Mouse (Mus musculus) lung, postnatal 36 days (tissue): Measurements from ENCODE around the gene Kif2a.

Experiments
- DNase-seq: peaks from one replicate; pipeline ENCODE4 v3.0.0; 2022; ENCODE audit warnings: mixed read lengths

Gene Kif2a

GRCm38 (mm10) chr13:107021461-107022265 lies at the start of gene Kif2a:
Kif2a (minus strand) TSS chr13:107022126.
- peak; percentile 47 for DNase-seq

DNA sequence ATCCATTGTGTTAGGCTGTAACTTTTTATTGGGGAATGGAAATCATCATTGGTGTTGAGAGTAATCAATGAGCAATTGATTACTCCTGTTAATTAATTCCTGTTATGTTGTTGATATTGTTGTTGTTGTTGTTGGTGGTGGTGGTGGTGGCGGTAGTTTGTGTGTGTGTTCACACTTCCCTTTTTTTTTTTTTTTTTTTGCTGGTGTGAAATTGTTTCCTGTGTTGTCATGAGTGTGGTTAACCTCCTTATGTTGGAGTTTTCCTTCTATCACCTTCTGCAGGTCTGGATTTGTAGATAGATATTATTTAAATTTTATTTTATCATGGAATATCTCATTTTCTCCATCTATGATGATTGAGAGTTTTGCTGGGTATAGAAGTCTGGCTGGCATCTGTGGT lies 47.1 kb upstream of the Kif2a start:
- no peak for DNase-seq

DNA sequence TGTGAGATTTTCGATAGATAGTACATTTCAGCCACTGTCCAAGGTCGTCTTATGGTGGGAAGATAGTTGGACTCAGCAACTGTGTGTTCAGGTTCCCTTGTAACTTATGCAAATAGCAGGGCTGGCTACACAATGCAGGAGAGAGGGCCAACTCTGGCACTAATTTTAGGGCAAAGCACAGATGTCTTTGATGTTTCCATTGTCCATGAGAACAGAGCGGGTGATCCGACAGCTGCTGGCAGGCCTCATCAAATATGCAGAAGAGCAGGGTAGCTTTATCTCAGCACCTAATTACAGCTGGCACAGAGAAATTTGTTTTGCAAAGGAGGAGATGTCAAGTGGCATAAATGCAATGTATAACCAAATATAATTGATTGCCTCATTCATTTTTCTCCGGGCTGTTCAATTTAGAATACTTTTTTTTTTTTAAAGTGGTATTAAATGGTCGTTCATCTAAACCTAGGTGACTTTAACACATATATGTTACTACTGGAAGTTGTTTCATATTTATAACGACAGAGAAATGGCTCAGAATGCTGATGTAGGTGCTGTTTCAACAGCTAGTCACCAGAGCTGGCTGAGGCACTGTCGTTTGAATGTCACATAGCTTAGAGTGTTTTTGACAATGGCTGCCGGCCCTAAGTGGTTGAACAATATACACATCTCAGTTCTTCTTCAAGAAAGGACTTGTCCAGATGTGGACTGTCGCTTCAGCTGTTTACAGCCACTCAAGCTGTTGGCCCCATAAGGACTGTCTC lies 43.4 kb upstream of the Kif2a start:
- no peak for DNase-seq

GRCm38 (mm10) chr13:107064263-107064662 lies 42.3 kb upstream of the Kif2a start:
- DNase-seq: no peak

- no peak for DNase-seq
Measured at GRCm38 (mm10) chr13:107063115-107063807, 41.3 kb upstream of the Kif2a start.

- DNase-seq: no peak
Measured at GRCm38 (mm10) chr13:107060098-107060497, 38.2 kb upstream of the Kif2a start.

DNA sequence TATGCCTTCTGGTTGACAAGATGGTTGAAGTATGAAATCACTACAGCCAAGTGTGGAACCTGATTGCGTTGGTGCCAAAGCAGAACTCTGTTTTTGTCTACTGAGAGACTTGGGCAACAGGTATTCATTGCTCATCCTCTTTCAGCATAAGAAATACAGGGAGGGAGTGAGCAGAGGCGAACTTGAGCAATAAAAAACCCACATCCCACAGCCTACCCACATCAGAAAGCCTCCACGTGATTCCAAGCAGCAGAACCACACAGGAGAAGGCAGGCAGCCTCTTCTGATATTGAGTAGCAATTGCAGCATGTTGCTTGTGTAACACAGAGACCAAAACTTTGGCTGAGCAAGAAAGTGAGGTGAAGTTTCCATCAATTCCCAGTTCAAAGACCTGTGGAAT lies 37.5 kb upstream of the Kif2a start:
- peak; percentile 24 for DNase-seq

GRCm38 (mm10) chr13:107056318-107056717 lies 34.4 kb upstream of the Kif2a start:
- DNase-seq: peak; percentile 75

- no peak for DNase-seq
Measured at GRCm38 (mm10) chr13:107054496-107054895, 32.6 kb upstream of the Kif2a start.

DNA sequence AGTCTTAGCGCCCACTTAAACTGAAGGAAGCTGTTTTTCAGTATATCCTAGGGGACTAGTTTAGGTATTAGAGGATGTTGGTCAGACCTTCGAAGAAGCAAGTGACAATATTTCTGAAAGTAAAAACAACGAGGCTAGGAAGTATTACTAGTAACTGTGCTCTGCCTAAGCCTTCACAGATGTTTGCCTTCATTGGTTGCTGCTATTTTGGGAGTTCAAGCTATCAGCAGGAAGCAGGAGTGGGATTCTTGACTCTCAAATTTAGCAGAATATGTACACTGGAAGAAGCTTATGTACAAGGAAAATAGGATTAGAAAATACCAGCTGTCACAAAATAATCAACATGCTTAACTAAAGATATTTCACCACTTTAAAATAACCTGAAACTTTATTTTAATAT lies 29.4 kb upstream of the Kif2a start:
- no peak for DNase-seq

- peak; percentile 15 for DNase-seq
Measured at GRCm38 (mm10) chr13:107044229-107044628, 22.3 kb upstream of the Kif2a start.

- no peak for DNase-seq
Measured at GRCm38 (mm10) chr13:107042551-107042950, 20.6 kb upstream of the Kif2a start.

- no peak for DNase-seq
Measured at GRCm38 (mm10) chr13:107039493-107039892, 17.6 kb upstream of the Kif2a start.

GRCm38 (mm10) chr13:107038346-107038745 lies 16.4 kb upstream of the Kif2a start:
- no peak for DNase-seq

DNA sequence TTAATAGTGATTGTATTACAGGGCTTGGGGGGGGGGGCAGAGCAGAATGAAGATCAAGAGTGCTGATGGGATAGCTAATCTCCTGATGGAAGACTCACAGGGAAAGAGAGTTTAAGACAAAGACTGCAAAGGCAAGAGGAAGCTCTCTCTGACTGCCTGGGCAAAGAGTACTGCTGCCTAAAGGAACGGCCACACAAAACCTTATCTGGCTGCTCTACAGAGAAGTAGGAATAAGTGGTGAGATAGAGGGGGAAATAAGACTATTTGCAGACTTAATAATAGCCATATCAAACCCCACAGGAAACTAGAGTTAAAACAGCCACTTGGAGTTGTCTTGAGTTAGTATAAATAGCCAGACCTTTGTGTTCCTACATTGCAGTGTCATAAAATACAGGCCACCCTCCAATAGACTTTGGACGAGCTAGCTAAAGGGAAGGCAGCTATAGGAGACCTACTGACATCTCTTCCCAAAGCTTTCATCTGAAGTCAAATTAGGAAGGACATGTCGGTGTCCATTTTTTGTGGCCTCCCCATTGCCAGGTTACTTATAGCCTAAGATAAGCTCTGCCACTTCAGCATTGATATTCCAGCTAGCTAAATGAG lies 13.7 kb upstream of the Kif2a start:
- no peak for DNase-seq

DNA sequence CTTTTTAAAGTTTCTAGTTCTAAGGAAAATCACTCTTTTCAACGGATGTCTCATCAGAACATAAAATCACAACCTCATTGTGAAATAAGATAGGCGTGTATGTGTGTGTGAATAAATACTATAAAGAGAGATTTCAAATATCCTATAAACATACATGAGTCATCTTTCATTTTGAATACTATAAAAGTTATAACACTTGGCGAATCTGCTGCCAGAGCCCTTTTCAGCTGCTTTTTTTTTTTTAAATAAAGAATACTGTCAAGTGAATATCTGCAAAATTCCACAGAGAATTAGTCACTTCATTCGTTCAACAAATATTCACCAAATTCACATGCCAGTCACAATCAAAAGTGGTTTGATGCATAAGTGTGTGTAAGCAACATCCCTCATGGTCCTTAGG lies 13.2 kb upstream of the Kif2a start:
- DNase-seq: no peak

DNA sequence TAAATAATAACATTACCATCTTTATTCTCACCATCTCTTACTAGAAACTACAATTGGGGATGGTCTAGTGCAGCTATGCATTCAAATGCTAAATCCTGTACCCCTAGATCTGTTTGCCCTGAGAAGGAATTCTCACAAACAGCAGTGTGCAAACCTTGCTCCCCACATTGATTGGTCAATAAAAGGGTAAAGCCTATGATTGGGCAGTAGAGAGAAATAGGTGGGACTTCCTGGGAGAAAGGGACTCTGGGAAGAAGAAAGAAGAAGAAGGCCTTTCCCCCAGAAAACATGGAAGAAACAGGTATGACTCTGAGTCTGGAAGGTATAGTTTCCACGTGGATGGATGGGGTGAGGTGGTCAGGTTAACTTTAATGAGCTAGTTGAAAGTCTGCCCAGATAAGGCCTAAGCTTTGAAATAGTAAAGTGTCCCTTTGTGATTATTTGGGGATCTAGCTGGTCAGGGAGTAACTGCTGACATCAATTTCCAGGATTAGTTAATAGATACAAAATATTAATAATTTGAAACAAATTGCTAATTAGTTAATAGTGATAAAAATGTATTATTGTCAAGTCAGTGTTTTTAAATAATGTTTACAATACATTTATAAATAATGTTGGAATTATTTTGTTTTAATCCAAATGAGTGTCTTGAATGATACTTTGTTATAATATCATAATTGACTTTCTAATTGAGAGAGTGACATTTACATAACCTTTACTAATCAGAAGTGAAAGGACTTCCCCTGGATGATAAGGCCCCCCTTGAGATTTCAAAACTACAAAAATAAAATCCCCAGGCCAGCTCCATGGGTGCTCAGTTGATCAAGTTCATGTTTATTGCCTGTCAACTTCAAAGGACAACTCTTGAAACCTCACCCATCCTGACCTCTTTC lies 12.3 kb upstream of the Kif2a start:
- DNase-seq: no peak

- DNase-seq: no peak
Measured at GRCm38 (mm10) chr13:107031228-107031627, 9.3 kb upstream of the Kif2a start.

GRCm38 (mm10) chr13:107027218-107027617 lies 5.3 kb upstream of the Kif2a start:
- no peak for DNase-seq

- no peak for DNase-seq
Measured at GRCm38 (mm10) chr13:107025663-107026062, 3.7 kb upstream of the Kif2a start.

DNA sequence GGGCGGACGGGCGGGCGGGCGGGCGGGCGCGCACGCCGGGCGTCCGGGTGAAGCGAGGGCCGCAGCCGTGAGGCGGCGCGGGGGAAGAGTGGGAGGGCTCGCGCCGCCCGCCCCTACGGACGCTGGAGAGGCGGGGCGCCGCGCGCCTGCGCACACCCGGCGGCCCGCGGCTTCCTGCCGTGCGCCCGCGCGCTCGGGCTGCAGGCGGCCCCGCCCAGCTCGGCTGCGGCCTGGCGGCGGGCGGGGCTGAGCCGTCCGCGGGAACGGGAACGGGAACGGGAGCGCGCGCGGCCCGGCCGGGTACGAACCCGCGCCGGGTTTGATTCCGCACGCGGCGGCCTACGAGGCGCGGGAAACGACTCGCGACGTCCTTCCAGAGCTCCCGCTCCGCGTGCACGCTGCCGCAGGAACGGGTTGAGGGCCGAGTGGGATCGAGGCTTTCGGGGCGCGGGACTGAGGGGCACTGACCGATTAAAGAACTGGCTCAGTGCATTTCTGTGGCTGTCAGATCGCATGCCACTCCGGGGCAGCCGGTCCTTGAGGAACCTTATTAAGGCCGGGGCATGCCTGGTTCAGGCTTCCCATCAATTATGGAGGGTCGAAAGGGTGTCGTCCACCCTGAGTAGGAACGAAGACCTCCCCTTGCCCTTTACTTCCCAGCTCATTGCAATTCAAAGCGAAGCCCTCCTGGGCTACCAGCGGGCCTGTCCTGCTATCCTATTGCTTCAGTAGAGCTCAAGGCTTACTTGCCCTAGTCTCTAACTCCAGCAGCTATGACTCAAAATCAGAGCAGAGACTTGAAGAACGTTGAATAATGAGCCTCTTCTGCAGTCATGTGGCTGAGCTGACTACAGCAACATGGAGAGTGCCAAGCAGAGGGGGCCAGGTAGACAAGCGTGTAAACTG lies 593 bp upstream of the Kif2a start:
- peak; percentile 75 for DNase-seq
